Comparison of ENCODE assay signal across 34 mouse cellular contexts in genomic region chr8:43176766-43177486, GRCm38 (mm10). TPM values are rescaled to one million over a fixed set of nuclear protein-coding genes. Genes with fewer than 3 reads are reported as not detected.
"Had no signal": no experiment of that assay in that cellular context is flagged by ENCODE, and none has a peak within 500 bp of the region (broad histone marks: within the 10 kb centered on the region; RNA-seq: fewer than 3 reads in every experiment).

No protein-coding gene starts in this region.

- H3K27me3 ChIP-seq: liver, embryonic 13.5 days; midbrain, embryonic 12.5 days; midbrain, embryonic 15.5 days; neural tube, embryonic 13.5 days had no signal

- ATAC-seq: intestine, postnatal 0 days; midbrain, embryonic 15.5 days had no signal

- DNase-seq: kidney, adult 2 months; kidney, postnatal 25 days; layer of hippocampus, adult 9-11 months; liver, embryonic 13.5 days; lung, embryonic 14.5 days; lung, postnatal 14 days; retina, postnatal 1 day; thymus, adult 18-20 months; thymus, postnatal 36 days had no signal

- H3K9ac ChIP-seq: liver, embryonic 13.5 days; lung, embryonic 14.5 days; midbrain, embryonic 12.5 days; midbrain, embryonic 15.5 days; neural tube, embryonic 13.5 days had no signal

- H3K4me3 ChIP-seq: layer of hippocampus, adult 2 months; liver, embryonic 13.5 days; midbrain, embryonic 12.5 days; midbrain, embryonic 15.5 days; myocyte; neural tube, embryonic 13.5 days had no signal

- H3K4me1 ChIP-seq: liver, embryonic 13.5 days; midbrain, embryonic 12.5 days; midbrain, embryonic 15.5 days; neural tube, embryonic 13.5 days had no signal

- H3K27ac ChIP-seq: kidney, postnatal 0 days; layer of hippocampus, adult 2 months; liver, embryonic 13.5 days; midbrain, embryonic 12.5 days; midbrain, embryonic 15.5 days; neural tube, embryonic 13.5 days had no signal

- H3K9me3 ChIP-seq: liver, embryonic 13.5 days; midbrain, embryonic 12.5 days; midbrain, embryonic 15.5 days; neural tube, embryonic 13.5 days had no signal

- H3K4me2 ChIP-seq: liver, embryonic 13.5 days; lung, embryonic 14.5 days; midbrain, embryonic 12.5 days; midbrain, embryonic 15.5 days; neural tube, embryonic 13.5 days had no signal

- H3K36me3 ChIP-seq: liver, embryonic 13.5 days; midbrain, embryonic 12.5 days; midbrain, embryonic 15.5 days; neural tube, embryonic 13.5 days had no signal

RNA-seq across cellular contexts. Expression of gene Triml2, which starts 3.4 kb away (rescaled TPM):
- total RNA-seq: layer of hippocampus, adult 2 months; layer of hippocampus, postnatal 25 days; left cerebral cortex, adult 18-20 months; liver, adult 2 months; megakaryocyte progenitor cell, adult 5-6 weeks; megakaryocyte-erythroid progenitor cell, adult 5-6 weeks; monocyte, adult 5-6 weeks; neutrophil, adult 5-6 weeks had no signal
- polyA plus RNA-seq: intestine, postnatal 0 days; kidney, adult 2 months; kidney, embryonic 14.5 days; kidney, postnatal 0 days; large intestine, adult 2 months; limb, embryonic 11.5 days; limb, embryonic 14.5 days; liver, adult 2 months; liver, embryonic 13.5 days; liver, embryonic 16.5 days; lung, embryonic 14.5 days; midbrain, embryonic 12.5 days; midbrain, embryonic 15.5 days; myocyte; neural tube, embryonic 13.5 days; small intestine, adult 2 months; spleen, adult 2 months; stomach, embryonic 16.5 days; urinary bladder, adult 2 months had no signal

RNA-seq across cellular contexts. Expression of gene Triml1, which starts 35.6 kb away (rescaled TPM):
- total RNA-seq: layer of hippocampus, adult 2 months; layer of hippocampus, postnatal 25 days; left cerebral cortex, adult 18-20 months; left cerebral cortex, postnatal 10 days; left cerebral cortex, postnatal 36 days; liver, adult 2 months; megakaryocyte progenitor cell, adult 5-6 weeks; megakaryocyte-erythroid progenitor cell, adult 5-6 weeks; monocyte, adult 5-6 weeks; neutrophil, adult 5-6 weeks had no signal
- polyA plus RNA-seq: intestine, postnatal 0 days; kidney, adult 2 months; kidney, embryonic 14.5 days; kidney, postnatal 0 days; large intestine, adult 2 months; limb, embryonic 11.5 days; limb, embryonic 14.5 days; liver, adult 2 months; liver, embryonic 13.5 days; liver, embryonic 16.5 days; lung, embryonic 14.5 days; midbrain, embryonic 12.5 days; midbrain, embryonic 15.5 days; myocyte; neural tube, embryonic 13.5 days; small intestine, adult 2 months; spleen, adult 2 months; stomach, embryonic 16.5 days; urinary bladder, adult 2 months had no signal
